Mouse (Mus musculus): ENCODE results near the gene Tsfm.

Tsfm gene

GRCm38 (mm10) chr10:126987183-126988118, 43.2 kb downstream of the Tsfm start:
- no peak for DNase-seq (ENCODE audit: low spot score)

- DNase-seq (ENCODE audit: low spot score) = peak; percentile 70
These were observed 44.1 kb downstream of the Tsfm start for GRCm38 (mm10) chr10:126986541-126986961.

GRCm38 (mm10) chr10:126985579-126985978, 45.1 kb downstream of the Tsfm start:
- no peak for DNase-seq (ENCODE audit: low spot score)

GRCm38 (mm10) chr10:126985127-126985526, 45.5 kb downstream of the Tsfm start:
- no peak for DNase-seq (ENCODE audit: low spot score)

GRCm38 (mm10) chr10:126984189-126985004, 46.2 kb downstream of the Tsfm start:
- DNase-seq (ENCODE audit: low spot score) = peak; percentile 46

GRCm38 (mm10) chr10:126983193-126983725, 47.4 kb downstream of the Tsfm start:
- no peak for DNase-seq (ENCODE audit: low spot score)

GRCm38 (mm10) chr10:126981746-126982145, 48.9 kb downstream of the Tsfm start:
- no peak for DNase-seq (ENCODE audit: low spot score)

- DNase-seq (ENCODE audit: low spot score) = no peak
These were observed 49.6 kb downstream of the Tsfm start for GRCm38 (mm10) chr10:126980933-126981530.

- peak; percentile 47 for DNase-seq (ENCODE audit: low spot score)
These were observed 50.3 kb downstream of the Tsfm start for GRCm38 (mm10) chr10:126980221-126980932.

- peak; percentile 48 for DNase-seq (ENCODE audit: low spot score)
These were observed 50.9 kb downstream of the Tsfm start for GRCm38 (mm10) chr10:126979636-126980151.

- DNase-seq (ENCODE audit: low spot score) = peak; percentile 71
These were observed 51.5 kb downstream of the Tsfm start for GRCm38 (mm10) chr10:126979121-126979635.

GRCm38 (mm10) chr10:126978277-126978994, 52.2 kb downstream of the Tsfm start, which contains the start of gene Ctdsp2:
Gene Ctdsp2, plus strand, starts transcription at chr10:126978717.
- peak; percentile 100 for DNase-seq (ENCODE audit: low spot score)

- DNase-seq (ENCODE audit: low spot score) = no peak
These were observed 53.6 kb downstream of the Tsfm start for GRCm38 (mm10) chr10:126977076-126977475.

- no peak for DNase-seq (ENCODE audit: low spot score)
These were observed 54.9 kb downstream of the Tsfm start for GRCm38 (mm10) chr10:126975706-126976105.

- no peak for DNase-seq (ENCODE audit: low spot score)
These were observed 57.7 kb downstream of the Tsfm start for GRCm38 (mm10) chr10:126972988-126973387.

GRCm38 (mm10) chr10:126972051-126972725, 58.5 kb downstream of the Tsfm start:
- DNase-seq (ENCODE audit: low spot score) = peak; percentile 62

- no peak for DNase-seq (ENCODE audit: low spot score)
These were observed 59.1 kb downstream of the Tsfm start for GRCm38 (mm10) chr10:126971363-126972050.

- no peak for DNase-seq (ENCODE audit: low spot score)
These were observed 66.8 kb downstream of the Tsfm start for GRCm38 (mm10) chr10:126963821-126964220.

GRCm38 (mm10) chr10:126962966-126963330, 67.7 kb downstream of the Tsfm start:
- DNase-seq (ENCODE audit: low spot score) = no peak
